Mouse (Mus musculus): ENCODE results near the gene Kcnn1.
A peak's percentile ranks its signal among the peaks of the same experiment; 100 is the strongest.

Kcnn1 gene

DNA sequence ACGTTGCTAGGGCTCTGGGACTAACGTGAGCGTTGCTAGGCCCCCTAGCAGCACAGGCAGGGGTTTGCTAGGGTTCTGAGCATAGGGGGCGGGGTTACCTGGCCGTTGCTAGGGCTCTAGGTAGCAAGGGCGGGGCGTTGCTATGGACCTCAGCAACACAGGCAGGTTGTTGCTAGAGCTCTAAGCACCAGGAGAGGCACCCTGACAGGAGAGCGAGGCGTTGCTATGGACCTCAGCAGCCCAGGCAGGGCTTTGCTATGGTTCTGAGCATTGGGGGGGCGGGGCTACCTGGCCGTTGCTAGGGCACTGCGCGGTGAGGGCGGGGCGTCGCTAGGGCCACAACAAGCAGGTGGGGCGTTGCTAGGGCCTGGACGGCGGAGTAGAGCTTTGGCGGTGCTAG lies 70.4 kb downstream of the Kcnn1 start:
- peak in 1 of 2 experiments; percentile 62 for DNase-seq (ENCODE audit: low spot score in 2 of 2)
